Comparison of ENCODE assay signal across 8 mouse cellular contexts in the genomic region with DNA sequence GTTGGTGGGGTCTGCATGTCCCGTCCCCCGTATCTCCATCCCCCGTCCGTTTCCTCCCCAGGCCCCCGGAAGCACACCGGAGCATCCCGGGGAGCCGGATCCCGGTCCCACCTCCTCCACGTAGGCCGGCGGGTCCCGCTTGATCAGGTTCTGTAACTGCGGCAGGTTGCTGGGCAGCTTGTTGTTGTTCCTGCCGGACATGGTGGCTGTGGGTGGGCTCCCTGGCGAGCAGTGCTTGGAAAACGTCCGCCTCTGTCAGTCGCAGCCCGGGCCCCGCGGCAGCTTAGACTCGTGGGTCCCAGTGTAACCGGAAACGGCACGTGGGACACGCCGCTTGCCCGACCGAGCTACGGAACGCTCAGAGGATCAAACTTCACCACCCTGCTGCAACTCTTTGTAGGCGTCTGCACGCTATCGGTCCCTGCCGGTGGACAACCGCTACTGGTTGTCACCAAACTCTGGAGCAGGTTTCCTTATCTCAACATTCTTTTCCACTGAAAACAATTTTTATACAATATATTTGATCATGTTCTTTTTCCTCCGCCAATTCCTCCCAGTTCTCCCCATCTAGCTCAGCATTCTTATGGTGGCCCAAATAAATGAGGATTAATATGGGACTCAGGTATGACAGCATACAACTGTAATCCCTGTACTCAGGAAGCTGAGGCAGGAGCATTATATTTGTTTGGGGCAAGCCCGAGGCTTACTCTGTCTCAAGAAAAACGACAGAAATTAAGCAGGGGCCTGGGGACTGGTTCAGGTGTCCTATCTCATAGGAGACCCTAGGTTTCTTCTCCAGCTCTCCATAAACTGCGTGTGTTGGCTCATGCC. TPM values are rescaled to one million over a fixed set of nuclear protein-coding genes. Genes with fewer than 3 reads are reported as not detected.
DNase-seq lines count a peak whose midpoint lies in the region; ATAC-seq and TF ChIP-seq lines count a peak whose summit lies in the region.

A gene (minus strand): TSS at position 799 of the 831 bp plus-strand sequence.

- WGBS in forebrain, embryonic 14.5 days: 3% methylated on average over 41 of the region's 41 CpGs
- 2% methylated on average over 41 of the region's 41 CpGs for WGBS in neural tube, embryonic 15.5 days

- TF ChIP-seq EP300 in ES-Bruce4 (IDR thresholded peaks at IDR 0.05; ENCODE audit: insufficient read depth, low read depth, low read length): peak; percentile 55; the same call in 1 of the 2 replicates

- no peaks in the 10 kb centered on the region for H3K9me3 ChIP-seq in ES-Bruce4 (replicated peaks; ENCODE audit: control insufficient read depth, insufficient read depth, low read length, poor library complexity, severe bottlenecking)
- H3K9me3 ChIP-seq in forebrain, embryonic 14.5 days (replicated peaks; ENCODE audit: control insufficient read depth, low read length): no peaks in the 10 kb centered on the region
- no peaks in the 10 kb centered on the region for H3K9me3 ChIP-seq in neural tube, embryonic 15.5 days (replicated peaks)

- H3K9ac ChIP-seq in ES-Bruce4 (ENCODE audit: low read depth, poor library complexity, severe bottlenecking): peak within 1 kb of the TSS; percentile 90
- H3K9ac ChIP-seq in forebrain, embryonic 14.5 days (ENCODE audit: low read length): peak within 1 kb of the TSS; percentile 79
- H3K9ac ChIP-seq in neural tube, embryonic 15.5 days (replicated peaks): peak within 1 kb of the TSS; percentile 78

- ATAC-seq in cerebellum, adult (ENCODE audit: insufficient number of reproducible peaks, low FRiP score, low TSS enrichment): peak; percentile 75
- peak; percentile 97 for ATAC-seq in forebrain, embryonic 14.5 days
- peak; percentile 96 for ATAC-seq in neural tube, embryonic 15.5 days (ENCODE audit: low FRiP score)

- H3K36me3 ChIP-seq in ES-Bruce4 (ENCODE audit: control insufficient read depth, insufficient read depth, low read length, poor library complexity, severe bottlenecking): peaks cover 7% of the 10 kb centered on the region
- H3K36me3 ChIP-seq in forebrain, embryonic 14.5 days (ENCODE audit: control insufficient read depth, insufficient read depth, low read length): peaks cover 13% of the 10 kb centered on the region
- H3K36me3 ChIP-seq in neural tube, embryonic 15.5 days: peaks cover 7% of the 10 kb centered on the region

- TF ChIP-seq CTCF in ES-Bruce4 (IDR thresholded peaks at IDR 0.05; ENCODE audit: low read depth, low read length): peak; percentile 47

- H3K27me3 ChIP-seq in ES-Bruce4 (ENCODE audit: control insufficient read depth, insufficient read depth, low read length, poor library complexity, severe bottlenecking): no peaks in the 10 kb centered on the region
- H3K27me3 ChIP-seq in forebrain, embryonic 14.5 days (replicated peaks; ENCODE audit: control insufficient read depth, insufficient read depth, low read length): no peaks in the 10 kb centered on the region; the same call in 1 of the 2 replicates
- H3K27me3 ChIP-seq in neural tube, embryonic 15.5 days (replicated peaks): no peaks in the 10 kb centered on the region

- peak; percentile 96 for DNase-seq in forebrain, embryonic 14.5 days (ENCODE audit: low spot score)
- peak; percentile 86 to 93 for DNase-seq in heart, postnatal 14 days
- DNase-seq in layer of hippocampus, adult 11-12 months (ENCODE audit: low spot score): peak; percentile 94
- DNase-seq in lung, adult 18-20 months: peak; percentile 93 to 94
- DNase-seq in testis, postnatal 14 days (ENCODE audit: low spot score): peak; percentile 94

- intact Hi-C loops in heart, postnatal 14 days (cut with DNase I): loop anchor here (1.0 to 5.0 kb wide), 2 partner anchors 88 to 197 kb away; a partner anchor contains a TSS

- H3K4me2 ChIP-seq in forebrain, embryonic 14.5 days (ENCODE audit: low read length): peak within 1 kb of the TSS; percentile 60
- peak within 1 kb of the TSS; percentile 74 for H3K4me2 ChIP-seq in neural tube, embryonic 15.5 days

- 0 out of 2 replicates have a peak within 1 kb of the TSS, but pooled peaks have one; percentile 3 for H3K27ac ChIP-seq in ES-Bruce4 (ENCODE audit: insufficient read depth, low read length)
- H3K27ac ChIP-seq in forebrain, embryonic 14.5 days (ENCODE audit: low read depth, low read length): no peak within 1 kb of the TSS
- H3K27ac ChIP-seq in neural tube, embryonic 15.5 days (replicated peaks): peak within 1 kb of the TSS; percentile 82

- peak within 1 kb of the TSS; percentile 96 for H3K4me3 ChIP-seq in ES-Bruce4 (ENCODE audit: low read depth, low read length)
- H3K4me3 ChIP-seq in forebrain, embryonic 14.5 days (ENCODE audit: low read depth, low read length): peak within 1 kb of the TSS; percentile 69
- peak within 1 kb of the TSS; percentile 94 for H3K4me3 ChIP-seq in neural tube, embryonic 15.5 days (replicated peaks)

- TF ChIP-seq POLR2A in ES-Bruce4 (IDR thresholded peaks at IDR 0.05; ENCODE audit: insufficient read depth, low read length): peak; percentile 36

- H3K4me1 ChIP-seq in ES-Bruce4 (ENCODE audit: control insufficient read depth, insufficient read depth, low read length): peaks cover 2% of the 10 kb centered on the region
- H3K4me1 ChIP-seq in forebrain, embryonic 14.5 days (ENCODE audit: control insufficient read depth, insufficient read depth, low read length): peaks cover 7% of the 10 kb centered on the region
- peaks cover 21% of the 10 kb centered on the region for H3K4me1 ChIP-seq in neural tube, embryonic 15.5 days

RNA-seq across cellular contexts. Expression of the gene that starts here (rescaled TPM):
- 80.4 and 83.8 TPM in 2 replicates for polyA plus RNA-seq in ES-Bruce4 (2011; ENCODE audit: insufficient read depth, insufficient read length, low read depth, missing spikeins)
- 28.6 and 33.2 TPM in 2 replicates for polyA plus RNA-seq in forebrain, embryonic 14.5 days (2014; fragmentation: Nextera tagmentation; extraction: Ambion mirVana)
- total RNA-seq in heart, postnatal 14 days (2021): 10 to 100 TPM; 12.4 to 13.9 TPM
- 27.8 and 34.8 TPM in 2 replicates for polyA plus RNA-seq in neural tube, embryonic 15.5 days (2015; fragmentation: Nextera tagmentation; extraction: Ambion mirVana)
